Mouse (Mus musculus): ENCODE results near the gene Defb21. TPM values are rescaled to one million over a fixed set of nuclear protein-coding genes. Genes with fewer than 3 reads are reported as not detected.
A peak's percentile ranks its signal among the peaks of the same experiment; 100 is the strongest.

The Defb21 gene
- total and polyA plus RNA-seq, 3 experiments = not detected

GRCm38 (mm10) chr2:152589021-152589420 lies 16.5 kb downstream of the Defb21 start:
- TF ChIP-seq SIN3A (IDR thresholded peaks at IDR 0.05; ENCODE audit: low read length) (no peak), CTCF (IDR thresholded peaks at IDR 0.05 in 2 of 3, conservative IDR thresholded peaks at IDR 0.05 in 1 of 3; ENCODE audit: control insufficient read depth in 1 of 3, insufficient read depth in 1 of 3, low read depth in 2 of 3, low read length in 3 of 3, poor library complexity in 1 of 3, severe bottlenecking in 1 of 3) (0 out of 6 replicates have a peak, but pooled peaks of 1 of the 3 experiments have one; percentile 5)
- Histone ChIP-seq H3K27ac (ENCODE audit: control insufficient read depth, low read depth, low read length) (no peak overlapping the region), H3K36me3 (ENCODE audit: control insufficient read depth in 1 of 2, insufficient read depth in 2 of 2, low read length in 2 of 2) (no peaks in the 10 kb centered on the region; a peak in 1 of 4 replicates), H3K4me1 (ENCODE audit: control insufficient read depth in 1 of 2, insufficient read depth in 2 of 2, low read length in 2 of 2) (no peaks in the 10 kb centered on the region), H3K79me2 (ENCODE audit: control insufficient read depth, insufficient read depth, low read length, poor library complexity) (no peaks in the 10 kb centered on the region), H3K27me3 (ENCODE audit: control insufficient read depth in 1 of 2, insufficient read depth in 2 of 2, low read length in 2 of 2) (peaks cover 2 to 3% of the 10 kb centered on the region in 2 experiments), H3K9ac (ENCODE audit: control insufficient read depth, low read depth, low read length, poor library complexity, severe bottlenecking) (no peak overlapping the region), H3K4me3 (ENCODE audit: control insufficient read depth in 1 of 2, insufficient read depth in 1 of 2, low read depth in 2 of 2, low read length in 2 of 2) (no peak overlapping the region), H3K9me3 (replicated peaks; ENCODE audit: insufficient read depth, low read length) (no peaks in the 10 kb centered on the region)
- no peak for DNase-seq (ENCODE audit: low read depth, low spot score)

- H3K79me2 ChIP-seq (ENCODE audit: control insufficient read depth, insufficient read depth, low read length, poor library complexity) = no peaks in the 10 kb centered on the region
- no peaks in the 10 kb centered on the region; a peak in 3 of 4 replicates for H3K27me3 ChIP-seq (ENCODE audit: control insufficient read depth in 1 of 2, insufficient read depth in 2 of 2, low read length in 2 of 2)
- H3K4me3 ChIP-seq (ENCODE audit: control insufficient read depth in 1 of 2, insufficient read depth in 1 of 2, low read depth in 2 of 2, low read length in 2 of 2) = no peak within 1 kb of the TSS
- H3K27ac ChIP-seq (ENCODE audit: control insufficient read depth, low read depth, low read length) = no peak within 1 kb of the TSS
- peaks cover 0 to 7% of the 10 kb centered on the region in 2 experiments; a peak in 1 of 4 replicates for H3K4me1 ChIP-seq (ENCODE audit: control insufficient read depth in 1 of 2, insufficient read depth in 2 of 2, low read length in 2 of 2)
- no peaks in the 10 kb centered on the region for H3K9me3 ChIP-seq (replicated peaks; ENCODE audit: insufficient read depth, low read length)
- H3K36me3 ChIP-seq (ENCODE audit: control insufficient read depth in 1 of 2, insufficient read depth in 2 of 2, low read length in 2 of 2) = peaks cover 0 to 3% of the 10 kb centered on the region in 2 experiments; a peak in 2 of 4 replicates
- no peak for DNase-seq (ENCODE audit: low read depth, low spot score)
- H3K9ac ChIP-seq (ENCODE audit: control insufficient read depth, low read depth, low read length, poor library complexity, severe bottlenecking) = no peak within 1 kb of the TSS
- no peak for TF ChIP-seq RCOR1 (IDR thresholded peaks at IDR 0.05; ENCODE audit: low read depth, low read length)
- TF ChIP-seq ZMIZ1 (IDR thresholded peaks at IDR 0.05; ENCODE audit: low read depth, low read length) = no peak
- no peak for TF ChIP-seq ZC3H11A (IDR thresholded peaks at IDR 0.05; ENCODE audit: low read depth, low read length)
- no peak for TF ChIP-seq HCFC1 (IDR thresholded peaks at IDR 0.05; ENCODE audit: low read depth, low read length)
- TF ChIP-seq NELFE (IDR thresholded peaks at IDR 0.05; ENCODE audit: low read depth, low read length) = no peak
- no peak for TF ChIP-seq CHD2 (IDR thresholded peaks at IDR 0.05; ENCODE audit: low read length)
- TF ChIP-seq POLR2AphosphoS5 (IDR thresholded peaks at IDR 0.05; ENCODE audit: borderline replicate concordance, low read depth, low read length) = no peak
- TF ChIP-seq ZNF384 (IDR thresholded peaks at IDR 0.05; ENCODE audit: low read depth, low read length) = no peak
- TF ChIP-seq CHD1 (IDR thresholded peaks at IDR 0.05; ENCODE audit: low read depth, low read length) = no peak
- no peak for TF ChIP-seq NRF1 (IDR thresholded peaks at IDR 0.05; ENCODE audit: insufficient read depth, low read depth, low read length, poor library complexity, severe bottlenecking)
- TF ChIP-seq E2F4 (IDR thresholded peaks at IDR 0.05; ENCODE audit: borderline replicate concordance, low read depth, low read length) = no peak
- no peak for TF ChIP-seq MAX (IDR thresholded peaks at IDR 0.05; ENCODE audit: low read length)
- TF ChIP-seq GABPA (IDR thresholded peaks at IDR 0.05; ENCODE audit: low read depth, low read length) = no peak
- TF ChIP-seq RAD21 (IDR thresholded peaks at IDR 0.05; ENCODE audit: low read depth, low read length) = no peak
- TF ChIP-seq USF1 (IDR thresholded peaks at IDR 0.05; ENCODE audit: low read depth, low read length) = no peak
- no peak for TF ChIP-seq JUND (IDR thresholded peaks at IDR 0.05; ENCODE audit: low read depth, low read length)
- no peak for TF ChIP-seq TCF12 (IDR thresholded peaks at IDR 0.05; ENCODE audit: low read depth, low read length)
Observed at GRCm38 (mm10) chr2:152599299-152599698, 26.8 kb downstream of the Defb21 start, which contains the start of gene Defb45. Defb45 (minus strand) TSS chr2:152599399.

Measured in MEL (cell line).